Mouse (Mus musculus) limb, embryonic 13.5 days (tissue): ENCODE data around the gene Tmco3. TPM values are rescaled to one million over a fixed set of nuclear protein-coding genes. Genes with fewer than 3 reads are reported as not detected.
"Not testable (repeated sequence)": the region's sequence is repeated elsewhere in the genome, so short reads cannot be mapped to it uniquely, and the experiment has no call there.

Experiments used
- ATAC-seq: fragments of 200-750 bp; cut with Nextera tagmentation; 2 replicates; pipeline ENCODE4 v1.8.0; 2017; ENCODE audit warnings: low read depth, moderate number of reproducible peaks, moderate TSS enrichment; ENCODE audit not compliant: low FRiP score
- H3K27ac ChIP-seq: fragments of 300-500 bp; sonication (generic); 2 replicates; pipeline ENCODE4 v1.5.1; 2015; ENCODE audit warnings: inconsistent platforms, mild to moderate bottlenecking, moderate library complexity
- H3K27me3 ChIP-seq: fragments of 300-500 bp; sonication (generic); 2 replicates; pipeline ENCODE4 v1.6.1; 2015; ENCODE audit warnings: mild to moderate bottlenecking, inconsistent platforms
- H3K36me3 ChIP-seq: fragments of 300-500 bp; sonication (generic); 2 replicates; pipeline ENCODE4 v1.6.1; 2015; ENCODE audit warnings: inconsistent platforms, mild to moderate bottlenecking, moderate library complexity
- H3K4me1 ChIP-seq: fragments of 300-500 bp; sonication (generic); 2 replicates; pipeline ENCODE4 v1.6.1; 2015; ENCODE audit warnings: inconsistent platforms
- H3K4me2 ChIP-seq: fragments of 300-500 bp; sonication (generic); replicated peaks from 2 replicates; pipeline ENCODE4 v1.6.1; 2015; ENCODE audit warnings: inconsistent platforms, mild to moderate bottlenecking, moderate library complexity
- H3K4me3 ChIP-seq: fragments of 300-500 bp; sonication (generic); 2 replicates; pipeline ENCODE4 v1.5.1; 2015; ENCODE audit warnings: moderate library complexity, mild to moderate bottlenecking, inconsistent platforms
- H3K9ac ChIP-seq: fragments of 300-500 bp; sonication (generic); 2 replicates; pipeline ENCODE4 v1.6.1; 2015; ENCODE audit warnings: mild to moderate bottlenecking, inconsistent platforms
- H3K9me3 ChIP-seq: fragments of 300-500 bp; sonication (generic); 2 replicates; pipeline ENCODE4 v1.6.1; 2016; ENCODE audit warnings: inconsistent platforms
- WGBS: fragments of 180-500 bp; shearing (Covaris S2); methylation state at CpG from one replicate; pipeline ENCODE4 v1.1.7; 2015; 5-methylcytosine and 5-hydroxymethylcytosine counted together
- polyA plus RNA-seq: library from polyadenylated mRNA; unstranded; fragments of >200 nt; fragmentation: Nextera tagmentation; extraction: Ambion mirVana; gene quantifications from 2 replicates; pipeline ENCODE4 v1.2.1, GENCODE M21; 2015

Gene Tmco3
- polyA plus RNA-seq, 1 experiment from 2014 or later: 58.4 TPM

DNA sequence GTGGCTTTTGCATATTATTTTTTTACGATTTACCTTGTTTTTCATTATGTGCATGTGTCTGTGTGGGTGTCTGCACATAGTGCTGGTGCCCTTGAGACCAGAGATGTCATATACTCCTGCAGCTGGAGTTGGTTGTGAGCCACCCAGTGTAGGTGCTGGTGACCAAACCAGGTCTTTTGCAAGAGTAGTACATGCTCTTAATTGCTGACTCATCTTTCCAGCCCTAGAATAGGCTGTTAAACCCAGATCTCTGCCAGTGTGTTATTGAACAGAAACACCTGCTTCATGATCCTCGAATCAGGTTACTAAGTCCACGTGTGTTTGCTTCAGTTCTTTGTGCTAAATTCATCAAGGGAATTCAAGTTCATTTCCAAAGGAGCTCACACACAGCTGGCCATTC, 26.9 kb downstream of the Tmco3 start:
- no peaks in the 10 kb centered on the region for H3K4me1 ChIP-seq
- H3K27me3 ChIP-seq: no peaks in the 10 kb centered on the region
- H3K27ac ChIP-seq: no peak overlapping the region
- no peak overlapping the region for H3K4me3 ChIP-seq
- no peak for ATAC-seq
- H3K4me2 ChIP-seq: no peak overlapping the region
- H3K9ac ChIP-seq: no peak overlapping the region
- H3K36me3 ChIP-seq: peaks cover 80% of the 10 kb centered on the region
- no peaks in the 10 kb centered on the region for H3K9me3 ChIP-seq
- WGBS: 78% methylated on average over 3 of the region's 3 CpGs

DNA sequence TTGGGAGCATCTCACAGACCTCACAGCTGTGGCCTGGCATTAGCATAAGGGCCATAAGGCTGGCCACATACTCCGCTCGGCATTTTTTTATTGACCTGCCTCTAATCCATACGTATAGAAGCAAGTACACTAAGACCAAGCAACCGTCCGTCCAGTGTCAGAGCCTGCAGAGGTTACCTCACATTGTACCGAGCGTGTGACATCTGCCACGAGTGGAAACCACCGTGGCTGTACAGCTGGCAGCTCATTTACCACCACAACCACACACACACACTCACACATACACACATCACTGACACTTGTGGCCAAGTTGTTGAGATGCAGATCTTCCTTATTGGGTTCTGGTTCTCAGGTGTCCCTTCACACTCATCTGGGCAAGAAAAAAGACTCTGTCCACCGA, 28.7 kb downstream of the Tmco3 start:
- Histone ChIP-seq H3K4me3 (no peak overlapping the region), H3K36me3 (peaks cover 78% of the 10 kb centered on the region), H3K9ac (no peak overlapping the region), H3K27me3 (no peaks in the 10 kb centered on the region), H3K4me1 (no peaks in the 10 kb centered on the region), H3K4me2 (no peak overlapping the region), H3K9me3 (no peaks in the 10 kb centered on the region), H3K27ac (no peak overlapping the region)
- 87% methylated on average over 10 of the region's 10 CpGs for WGBS
- ATAC-seq: no peak

DNA sequence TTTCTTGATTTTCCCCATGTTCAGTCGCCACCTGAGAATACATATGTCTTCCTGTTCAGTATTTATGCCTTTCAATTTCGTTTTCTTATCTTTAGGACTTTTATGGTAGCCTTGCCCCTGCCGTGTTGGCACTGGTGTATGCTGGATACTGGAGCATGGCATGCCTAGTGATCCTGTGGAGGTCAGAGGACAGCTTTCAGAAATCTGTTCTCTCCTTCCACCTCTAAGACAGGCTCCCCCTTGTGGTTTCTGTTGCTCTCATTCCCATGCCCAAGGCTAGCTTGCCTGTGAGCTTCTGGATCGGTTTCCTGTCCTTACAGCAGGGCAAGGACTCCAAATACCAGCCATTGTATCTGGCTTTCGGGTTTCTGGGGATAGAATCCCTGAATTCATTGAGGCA, 38.6 kb downstream of the Tmco3 start:
- Histone ChIP-seq H3K9me3 (no peaks in the 10 kb centered on the region), H3K27me3 (no peaks in the 10 kb centered on the region), H3K4me2 (no peak overlapping the region), H3K4me1 (no peaks in the 10 kb centered on the region), H3K9ac (no peak overlapping the region), H3K4me3 (no peak overlapping the region), H3K27ac (no peak overlapping the region), H3K36me3 (peaks cover 11% of the 10 kb centered on the region)
- 32% methylated on average over 5 of the region's 5 CpGs for WGBS
- ATAC-seq: no peak

DNA sequence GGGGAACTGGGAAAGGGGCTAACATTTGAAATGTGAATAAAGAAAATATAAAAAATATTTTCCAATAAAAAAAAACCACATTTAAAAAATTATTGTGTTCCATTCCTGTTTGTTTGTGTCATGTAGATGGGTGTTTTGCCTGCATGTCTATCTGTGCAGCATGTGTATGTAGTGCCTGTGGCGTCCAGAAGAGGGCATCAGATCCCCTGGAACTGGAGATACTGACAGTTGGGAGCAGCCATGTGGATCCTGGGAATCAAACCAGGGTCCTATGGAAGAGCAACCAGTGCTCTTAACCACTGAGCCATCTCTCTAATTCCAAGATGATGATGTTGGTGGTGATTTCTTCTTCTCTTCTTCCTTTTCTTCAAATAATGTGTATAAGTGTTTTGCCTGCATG, 46.7 kb downstream of the Tmco3 start:
- Histone ChIP-seq H3K27me3 (no peaks in the 10 kb centered on the region), H3K9ac (no peak overlapping the region), H3K27ac (no peak overlapping the region), H3K4me1 (peaks cover 4% of the 10 kb centered on the region), H3K36me3 (no peaks in the 10 kb centered on the region), H3K4me3 (no peak overlapping the region), H3K4me2 (no peak overlapping the region), H3K9me3 (no peaks in the 10 kb centered on the region)
- WGBS: 54% methylated on average over 1 of the region's 1 CpGs
- ATAC-seq: no peak

DNA sequence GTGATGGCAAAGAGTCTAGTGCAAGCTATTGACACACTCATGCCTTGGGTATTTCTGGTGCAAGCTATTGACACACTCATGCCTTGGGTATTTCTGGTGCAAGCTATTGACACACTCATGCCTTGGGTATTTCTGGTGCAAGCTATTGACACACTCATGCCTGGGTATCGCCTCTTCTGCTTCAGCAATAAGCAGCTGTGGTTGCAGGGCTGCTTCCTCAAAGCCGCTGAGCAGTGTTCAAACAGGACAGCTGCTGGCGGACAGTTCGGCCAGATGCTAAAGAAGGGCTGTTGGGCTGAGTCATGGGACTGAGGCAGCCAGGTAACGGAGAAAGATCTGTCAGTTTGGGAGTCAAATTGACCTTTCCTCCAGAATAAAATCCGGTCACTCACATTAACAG, 49.3 kb downstream of the Tmco3 start:
- not testable (repeated sequence) for H3K27me3 ChIP-seq, ATAC-seq, H3K9me3 ChIP-seq, H3K4me3 ChIP-seq, H3K27ac ChIP-seq, H3K9ac ChIP-seq, H3K4me2 ChIP-seq
- Histone ChIP-seq H3K36me3 (peaks cover 19% of the 10 kb centered on the region), H3K4me1 (peaks cover 22% of the 10 kb centered on the region)
- 91% methylated on average over 6 of the region's 6 CpGs for WGBS

DNA sequence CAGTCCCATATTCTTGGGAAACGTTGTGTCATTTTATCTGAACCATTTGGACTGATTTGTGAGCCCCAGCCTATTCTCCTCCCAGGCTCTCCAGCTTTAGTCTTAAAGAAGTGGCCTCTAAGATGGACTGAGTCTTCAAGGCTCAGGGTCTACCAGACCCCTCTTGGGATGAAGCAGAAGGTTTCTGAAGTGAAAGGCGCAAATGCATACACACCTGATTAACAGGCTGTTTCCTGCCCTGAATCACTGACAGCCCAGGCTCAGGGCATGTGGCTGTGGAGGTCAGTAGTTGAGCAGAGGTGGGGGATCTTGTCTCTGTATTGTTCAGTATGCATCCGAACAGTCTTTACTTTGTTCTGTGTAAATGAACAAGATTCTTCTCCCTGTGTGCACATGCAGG, 49.7 kb downstream of the Tmco3 start:
- H3K9ac ChIP-seq: peak overlapping the region; percentile 98
- H3K4me3 ChIP-seq: peak overlapping the region; percentile 95
- no peak overlapping the region for H3K27ac ChIP-seq
- no peaks in the 10 kb centered on the region for H3K27me3 ChIP-seq
- peak overlapping the region; percentile 83 for H3K4me2 ChIP-seq
- peaks cover 22% of the 10 kb centered on the region for H3K4me1 ChIP-seq
- 74% methylated on average over 3 of the region's 3 CpGs for WGBS
- H3K9me3 ChIP-seq: no peaks in the 10 kb centered on the region
- ATAC-seq: no peak
- H3K36me3 ChIP-seq: peaks cover 24% of the 10 kb centered on the region

DNA sequence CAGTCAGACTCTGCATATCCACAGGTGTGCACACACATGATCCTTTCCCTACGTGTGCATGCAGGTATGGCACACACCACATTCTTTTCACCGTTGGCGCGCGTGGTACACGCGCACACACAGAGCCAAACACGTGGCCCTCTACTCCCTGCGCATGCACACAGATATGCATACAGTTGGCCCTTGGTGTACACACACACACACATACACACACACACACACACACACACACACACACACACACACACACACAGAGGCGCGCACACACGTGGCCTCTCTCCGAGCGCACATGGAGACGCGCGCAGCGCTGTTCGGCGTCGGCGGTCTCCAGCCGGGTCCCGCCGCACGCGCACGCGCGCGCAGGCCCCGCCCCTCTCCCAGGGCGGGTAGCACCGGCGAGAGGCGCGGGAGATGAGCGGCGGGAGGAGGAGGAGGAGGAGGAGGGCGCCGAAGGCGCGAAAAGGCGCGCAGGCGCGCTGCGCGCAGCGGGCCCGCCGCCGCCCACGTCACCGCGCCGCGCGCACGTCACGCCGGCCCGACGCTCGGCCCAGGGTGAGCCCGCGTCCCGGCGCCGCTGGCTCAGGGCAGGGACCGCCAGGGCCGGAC, 50.4 kb downstream of the Tmco3 start, which contains the start of gene Tfdp1:
Gene Tfdp1 (plus strand): TSS at position 497 of the 606 bp plus-strand sequence.
- Histone ChIP-seq H3K36me3 (peaks cover 30% of the 10 kb centered on the region), H3K9ac (peak within 1 kb of the TSS; percentile 98), H3K27ac (peak within 1 kb of the TSS; percentile 79), H3K9me3 (no peaks in the 10 kb centered on the region), H3K27me3 (no peaks in the 10 kb centered on the region), H3K4me1 (peaks cover 22% of the 10 kb centered on the region), H3K4me2 (peak within 1 kb of the TSS; percentile 83), H3K4me3 (peak within 1 kb of the TSS; percentile 95)
- peak; percentile 93 for ATAC-seq
- 1% methylated on average over 47 of the region's 72 CpGs for WGBS

DNA sequence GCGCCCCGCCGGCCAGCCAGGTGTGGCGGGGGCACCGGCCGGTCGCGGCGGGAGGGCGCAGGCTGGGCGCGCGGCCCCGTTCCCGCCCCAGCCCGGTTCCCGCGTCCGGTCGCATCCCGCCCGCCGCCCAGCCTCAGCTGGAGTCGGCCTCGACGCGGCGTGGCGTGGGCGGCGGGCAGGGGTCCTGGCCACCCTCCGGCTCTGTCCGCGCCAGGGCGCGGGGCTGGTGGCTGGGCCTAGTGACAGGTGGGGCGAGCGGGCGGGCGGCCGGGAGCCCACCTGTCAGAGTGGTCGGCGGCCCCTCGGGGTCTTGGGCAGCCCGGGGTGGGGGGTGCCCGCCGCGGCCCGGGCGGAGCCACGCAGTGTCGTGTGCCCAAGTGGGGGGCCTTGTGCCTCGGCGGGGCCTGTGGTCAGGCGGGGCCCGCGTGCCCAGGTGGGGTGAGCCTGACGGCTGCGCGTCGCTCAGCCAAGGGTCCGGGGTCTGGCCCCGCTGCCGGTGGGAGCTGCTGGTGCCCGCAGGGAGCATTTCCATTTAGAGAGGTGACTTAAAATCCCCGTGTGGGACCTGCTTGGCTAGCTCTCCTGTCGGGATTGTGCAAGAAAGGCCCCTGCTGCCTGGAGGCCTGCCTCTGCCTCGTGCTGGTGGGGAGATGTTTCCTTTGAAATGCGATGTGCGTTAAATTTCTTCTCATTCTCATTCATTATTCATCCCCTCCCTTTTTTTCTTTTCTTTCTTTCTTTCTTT, 51.1 kb downstream of the Tmco3 start:
- peak overlapping the region; percentile 83 for H3K4me2 ChIP-seq
- H3K27ac ChIP-seq: peak overlapping the region; percentile 79
- H3K27me3 ChIP-seq: no peaks in the 10 kb centered on the region
- H3K36me3 ChIP-seq: peaks cover 38% of the 10 kb centered on the region
- peak overlapping the region; percentile 95 for H3K4me3 ChIP-seq
- under 1% methylated on average over 44 of the region's 70 CpGs for WGBS
- H3K9me3 ChIP-seq: no peaks in the 10 kb centered on the region
- H3K4me1 ChIP-seq: peaks cover 22% of the 10 kb centered on the region
- H3K9ac ChIP-seq: peak overlapping the region; percentile 98
- ATAC-seq: peak; percentile 54

DNA sequence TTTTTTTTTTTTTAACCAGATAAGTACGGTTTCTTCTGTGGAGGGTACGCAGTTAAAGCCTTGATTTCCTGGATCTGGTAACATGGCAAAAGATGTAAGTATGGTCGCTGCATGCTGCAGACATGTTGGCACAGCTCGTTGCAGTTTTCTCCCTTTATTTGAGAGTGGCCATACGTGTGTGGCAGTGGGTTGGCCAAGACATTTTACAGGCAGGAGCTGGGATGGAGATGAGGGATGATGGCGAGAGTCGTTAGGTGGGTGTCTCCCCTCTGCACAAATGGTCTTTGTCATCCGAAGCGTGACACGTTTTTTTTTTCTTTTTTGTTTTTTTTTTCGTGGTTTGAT, 51.6 kb downstream of the Tmco3 start:
- peak overlapping the region; percentile 79; the same call in 1 of the 2 replicates for H3K27ac ChIP-seq

DNA sequence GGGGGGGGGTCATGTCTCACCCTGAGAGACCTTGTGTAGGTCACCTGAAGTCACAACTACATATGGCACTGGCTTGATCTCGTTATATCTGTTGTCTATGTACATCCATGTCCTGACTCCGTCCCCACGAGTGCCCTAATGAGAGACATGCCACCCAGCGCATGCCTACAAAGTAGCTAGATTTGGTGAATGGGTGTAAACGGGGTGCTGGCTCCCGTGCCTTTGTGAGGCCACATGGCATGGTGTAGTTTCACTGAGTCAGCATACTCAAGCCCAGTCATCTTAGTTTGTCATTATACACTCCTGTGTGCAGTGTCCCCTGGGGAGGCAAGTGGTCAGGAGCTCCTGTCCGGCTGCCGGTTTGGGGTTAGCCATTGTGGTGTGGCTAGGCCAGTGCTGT, 52.7 kb downstream of the Tmco3 start:
- WGBS: 84% methylated on average over 8 of the region's 8 CpGs
- peak overlapping the region; percentile 83 for H3K4me2 ChIP-seq
- H3K27me3 ChIP-seq: no peaks in the 10 kb centered on the region
- no peak overlapping the region for H3K27ac ChIP-seq
- H3K9ac ChIP-seq: peak overlapping the region; percentile 98; the same call in 1 of the 2 replicates
- no peaks in the 10 kb centered on the region for H3K9me3 ChIP-seq
- H3K4me1 ChIP-seq: peaks cover 22% of the 10 kb centered on the region
- ATAC-seq: no peak
- H3K4me3 ChIP-seq: peak overlapping the region; percentile 95
- H3K36me3 ChIP-seq: peaks cover 53% of the 10 kb centered on the region

More for the DNA sequence above, 51.6 kb downstream of the Tmco3 start:
- Histone ChIP-seq H3K4me2 (peak overlapping the region; percentile 83), H3K4me1 (peaks cover 22% of the 10 kb centered on the region), H3K4me3 (peak overlapping the region; percentile 95), H3K36me3 (peaks cover 43% of the 10 kb centered on the region), H3K9ac (peak overlapping the region; percentile 98), H3K27me3 (no peaks in the 10 kb centered on the region), H3K9me3 (no peaks in the 10 kb centered on the region)
- WGBS: 5% methylated on average over 11 of the region's 11 CpGs
- no peak for ATAC-seq

DNA sequence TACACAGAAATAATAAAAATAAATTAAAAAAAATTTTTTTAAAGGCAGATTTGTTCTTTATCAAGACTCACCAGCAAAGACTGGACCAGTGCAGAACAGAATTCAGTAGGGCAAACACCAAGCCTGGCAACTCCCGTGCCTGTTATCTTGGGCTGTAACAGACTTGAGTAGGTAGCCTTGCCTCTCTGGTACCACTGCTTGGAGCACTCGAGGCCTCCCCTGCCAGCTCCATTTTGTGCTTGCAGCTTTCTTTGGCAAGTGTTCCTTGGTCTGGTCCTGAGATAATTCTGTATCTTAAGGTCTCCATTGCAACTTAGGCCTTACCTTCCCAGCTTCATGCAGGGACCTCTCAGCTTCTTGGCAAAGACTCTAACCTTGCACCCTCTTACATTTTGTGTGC, 54.4 kb downstream of the Tmco3 start:
- peak overlapping the region; percentile 31; the same call in 1 of the 2 replicates for H3K9ac ChIP-seq
- peaks cover 22% of the 10 kb centered on the region for H3K4me1 ChIP-seq
- no peaks in the 10 kb centered on the region for H3K27me3 ChIP-seq
- no peaks in the 10 kb centered on the region for H3K9me3 ChIP-seq
- no peak overlapping the region for H3K4me2 ChIP-seq
- no peak overlapping the region for H3K27ac ChIP-seq
- peaks cover 70% of the 10 kb centered on the region for H3K36me3 ChIP-seq
- no peak overlapping the region for H3K4me3 ChIP-seq
- no peak for ATAC-seq
- 84% methylated on average over 2 of the region's 2 CpGs for WGBS

DNA sequence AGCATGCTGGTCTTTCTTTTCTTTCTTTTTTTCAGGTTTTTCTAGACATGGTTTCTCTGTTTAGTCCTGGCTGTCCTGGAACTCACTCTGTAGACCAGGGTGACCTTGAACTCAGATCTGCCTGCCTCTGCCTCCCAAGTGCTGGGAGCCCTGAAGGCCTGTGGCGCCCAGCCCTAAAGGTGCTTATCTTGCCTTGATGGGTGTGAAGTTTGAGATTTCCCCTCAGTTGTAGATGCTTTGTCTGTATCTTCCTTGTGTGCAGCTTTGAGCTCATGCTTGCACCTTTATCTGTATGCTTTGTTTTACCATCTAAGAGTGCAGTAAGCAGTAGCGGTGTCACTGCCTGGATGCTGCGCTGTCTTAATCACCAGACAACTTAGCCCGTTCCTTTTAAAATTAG, 55.1 kb downstream of the Tmco3 start:
- peaks cover 20% of the 10 kb centered on the region for H3K4me1 ChIP-seq
- H3K9me3 ChIP-seq: no peaks in the 10 kb centered on the region
- H3K4me3 ChIP-seq: no peak overlapping the region
- no peak for ATAC-seq
- H3K27me3 ChIP-seq: no peaks in the 10 kb centered on the region
- no peak overlapping the region for H3K4me2 ChIP-seq
- peaks cover 78% of the 10 kb centered on the region for H3K36me3 ChIP-seq
- 92% methylated on average over 4 of the region's 4 CpGs for WGBS
- no peak overlapping the region for H3K27ac ChIP-seq
- no peak overlapping the region for H3K9ac ChIP-seq
